Mouse (Mus musculus): ENCODE results near the gene Gm15294. TPM values are rescaled to one million over a fixed set of nuclear protein-coding genes. Genes with fewer than 3 reads are reported as not detected.

Gm15294 gene
- total RNA-seq (2021): not detected
- long read RNA-seq, experiment 1: 0 reads
- long read RNA-seq, experiment 2: 0 reads

DNA sequence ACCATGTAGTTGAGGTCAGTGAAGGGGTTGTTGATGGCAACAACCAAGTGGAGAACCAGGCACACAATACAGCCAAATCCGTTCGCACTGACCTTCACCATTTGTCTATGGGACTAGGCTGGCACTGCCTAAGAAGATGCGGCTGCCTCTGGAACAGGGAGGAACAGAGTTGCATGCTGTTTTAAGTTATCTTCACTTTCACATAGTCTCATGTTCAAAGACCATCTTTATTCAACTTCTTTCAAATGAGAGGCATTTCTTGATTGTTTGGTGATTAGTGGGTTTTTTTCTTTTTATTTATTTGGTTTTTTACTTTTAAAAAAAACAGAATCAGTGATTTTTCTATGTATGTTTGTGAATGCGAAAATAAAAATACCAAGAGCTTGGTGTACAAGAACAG is at the start of gene Gm15294:
Gm15294 (minus strand) TSS at position 101 of the 400 bp plus-strand sequence.
- DNase-seq (ENCODE audit: extremely low spot score in 1 of 2, low spot score in 2 of 2): no peak
- no peak within 1 kb of the TSS for H3K4me3 ChIP-seq
- no peak within 1 kb of the TSS for H3K27ac ChIP-seq
- intact Hi-C loops (cut with DNase I): no loop called here
- no peak for TF ChIP-seq CTCF (IDR thresholded peaks at IDR 0.05)

DNA sequence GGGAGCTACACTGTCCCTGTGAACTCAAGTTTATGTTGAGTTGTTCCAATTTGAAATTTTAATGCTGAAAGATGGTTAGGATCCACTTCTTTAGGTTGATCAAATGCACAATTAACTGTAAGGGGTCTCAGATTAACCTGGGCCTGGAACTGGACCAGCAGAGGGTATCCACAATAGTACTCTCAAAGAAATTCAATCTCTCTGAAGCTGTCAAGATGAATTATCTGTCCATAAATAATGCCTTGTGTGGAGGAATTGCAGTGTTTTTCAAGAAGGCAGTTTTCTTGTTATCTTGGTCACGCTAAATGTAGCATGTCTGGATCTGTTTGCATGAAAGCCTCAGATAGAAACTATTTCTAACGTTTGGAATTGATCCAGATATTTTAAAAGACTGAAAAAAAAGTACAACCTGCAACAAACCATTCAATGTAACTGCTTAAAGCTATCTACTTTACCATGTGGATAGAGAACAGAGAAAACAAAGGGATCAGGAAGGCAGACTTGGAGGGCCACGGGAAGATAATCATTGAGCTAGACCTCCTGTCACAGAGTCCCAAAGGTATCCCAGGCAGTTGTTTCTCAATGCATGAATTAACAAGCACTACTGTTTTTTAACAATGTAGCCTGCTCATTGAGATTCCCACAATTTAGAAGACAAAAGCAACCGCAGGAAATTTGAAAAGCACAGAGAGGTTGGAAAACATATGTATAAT is 9.5 kb upstream of the Gm15294 start:
- Histone ChIP-seq H3K4me3 (no peak overlapping the region), H3K27ac (no peak overlapping the region)
- TF ChIP-seq CTCF (IDR thresholded peaks at IDR 0.05): no peak
- no peak for DNase-seq (ENCODE audit: extremely low spot score in 1 of 2, low spot score in 2 of 2)
- intact Hi-C loops (cut with DNase I): no loop called here

DNA sequence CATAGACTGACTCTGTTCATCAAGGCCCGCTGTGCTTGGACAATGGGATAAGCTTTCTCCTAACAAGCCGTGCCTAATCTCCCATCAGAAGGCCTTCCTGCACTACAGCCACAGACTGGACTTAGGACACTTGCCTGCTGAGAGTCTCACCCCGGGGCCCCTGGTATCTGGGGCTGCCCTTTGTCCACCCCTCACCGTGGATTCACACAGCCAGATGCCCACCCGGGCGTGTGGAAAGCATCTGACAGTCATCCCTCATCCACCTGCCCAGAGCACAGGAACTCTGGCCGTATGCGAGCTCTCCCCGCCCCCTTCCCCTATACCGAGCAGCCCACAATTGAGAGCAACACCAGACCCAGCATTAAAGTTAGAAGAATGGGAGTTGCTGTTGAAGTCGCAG is 1.0 kb downstream of the Gm15294 start:
- DNase-seq (ENCODE audit: extremely low spot score in 1 of 2, low spot score in 2 of 2): no peak
- H3K27ac ChIP-seq: no peak overlapping the region
- H3K4me3 ChIP-seq: no peak overlapping the region
- TF ChIP-seq CTCF (IDR thresholded peaks at IDR 0.05): no peak
- intact Hi-C loops (cut with DNase I): no loop called here

GRCm38 (mm10) chrX:141873597-141873996 is 1.4 kb downstream of the Gm15294 start:
- no peak overlapping the region for H3K27ac ChIP-seq
- no peak for DNase-seq (ENCODE audit: extremely low spot score in 1 of 2, low spot score in 2 of 2)
- no peak overlapping the region for H3K4me3 ChIP-seq
- no peak for TF ChIP-seq CTCF (IDR thresholded peaks at IDR 0.05)
- intact Hi-C loops (cut with DNase I): no loop called here

DNA sequence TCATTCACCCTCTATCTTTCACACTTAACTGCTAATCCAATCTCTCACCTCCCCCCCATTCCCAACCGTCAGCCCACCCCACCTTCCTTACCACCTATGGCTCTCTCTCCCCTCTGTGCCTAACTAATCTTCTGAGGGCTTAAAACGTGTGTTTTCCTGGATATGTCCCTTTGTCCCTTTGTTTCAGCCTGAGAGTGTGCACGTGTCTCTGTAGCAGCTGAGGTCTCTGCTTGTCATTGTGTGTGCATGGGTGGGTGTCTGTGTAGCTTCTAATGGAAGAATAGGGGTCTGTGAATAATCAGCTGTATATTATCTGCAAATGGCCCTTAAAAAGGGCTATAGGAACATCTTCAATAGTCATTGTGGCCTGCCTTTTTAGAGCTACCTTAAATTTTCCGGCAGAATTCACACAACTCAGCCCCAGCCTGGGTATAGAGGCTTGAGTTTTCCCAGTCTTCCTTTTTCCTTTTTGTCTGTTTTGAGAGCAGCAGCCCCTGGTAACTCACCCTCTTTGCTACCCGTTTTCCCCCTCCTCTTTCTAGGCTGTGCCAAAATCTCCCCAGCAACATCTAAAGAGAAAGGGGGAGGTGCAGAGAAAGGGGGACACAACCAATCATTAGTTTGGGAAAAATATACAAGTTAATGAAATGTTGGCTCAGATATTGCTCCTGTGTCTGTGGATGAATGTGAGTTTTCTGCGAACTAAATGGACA is 19.2 kb downstream of the Gm15294 start:
- Histone ChIP-seq H3K4me3 (no peak overlapping the region), H3K27ac (no peak overlapping the region)
- intact Hi-C loops (cut with DNase I): no loop called here
- no peak for TF ChIP-seq CTCF (IDR thresholded peaks at IDR 0.05)
- DNase-seq (ENCODE audit: extremely low spot score in 1 of 2, low spot score in 2 of 2): no peak

Other genes starting within 250 kb of the Gm15294 start
- gene Irs4, start 150.0 kb downstream of the Gm15294 start, total RNA-seq (2021): 1 to 10 TPM in 1 of 2 experiments, under 1 TPM in 1; 0.38 to 1.0 TPM